Mouse (Mus musculus) lung, postnatal 0 days (tissue): ENCODE data around the gene Glce.

ENCODE experiments used
- CTCF ChIP-seq: IDR thresholded peaks from 2 replicates; pipeline ENCODE4 v1.5.1; 2016; ENCODE audit warnings: antibody characterized with exemption, mild to moderate bottlenecking
- EP300 ChIP-seq: IDR thresholded peaks from 2 replicates; pipeline ENCODE4 v1.6.1; 2016; ENCODE audit warnings: antibody characterized with exemption, mild to moderate bottlenecking, control low read depth

- TF ChIP-seq CTCF (no peak), EP300 (no peak)
These were observed 44.2 kb upstream of the Glce start for GRCm38 (mm10) chr9:62166621-62167020.
